Mouse (Mus musculus) CH12.LX (cell line): Measurements from ENCODE around the gene Fkbp9. TPM values are rescaled to one million over a fixed set of nuclear protein-coding genes. Genes with fewer than 3 reads are reported as not detected.

Experiments used
- DNase-seq: peaks from one replicate; pipeline ENCODE4 v3.0.0-alpha.2; 2013; ENCODE audit errors: extremely low read depth
- H3K27ac ChIP-seq: 2 replicates; pipeline ENCODE4 v1.5.1; 2012; ENCODE audit warnings: low read depth, mild to moderate bottlenecking, control low read depth, moderate library complexity; ENCODE audit not compliant: insufficient read depth
- H3K27me3 ChIP-seq: replicated peaks from 2 replicates; pipeline ENCODE3; 2012; ENCODE audit warnings: inconsistent platforms
- H3K36me3 ChIP-seq, 2 experiments: replicated peaks in 1 of 2; 2 replicates each; pipeline versions ENCODE3 to v1.6.1; 2012; ENCODE audit warnings: inconsistent platforms in 1 of 2, low read length in 1 of 2, mild to moderate bottlenecking in 1 of 2, mixed read lengths in 1 of 2, moderate library complexity in 1 of 2; ENCODE audit not compliant: control insufficient read depth in 1 of 2, insufficient read depth in 1 of 2
- H3K4me1 ChIP-seq, 2 experiments: 2 replicates each; pipeline ENCODE4 v1.6.1; 2012; ENCODE audit warnings: inconsistent platforms in 1 of 2, moderate library complexity in 1 of 2; ENCODE audit not compliant: insufficient read depth in 2 of 2, control insufficient read depth in 1 of 2
- H3K4me2 ChIP-seq: 2 replicates; pipeline ENCODE4 v1.6.1; 2012; ENCODE audit warnings: low read depth, mild to moderate bottlenecking, control low read depth; ENCODE audit not compliant: poor library complexity, insufficient read depth, severe bottlenecking
- H3K4me3 ChIP-seq, 3 experiments: fragments of 150-350 bp in 1 of 3; sonication (generic) in 1 of 3; replicated peaks in 1 of 3; 2 replicates each; pipeline versions ENCODE3 to v1.5.1; 2011 to 2012; ENCODE audit warnings: low read depth in 2 of 3, low read length in 2 of 3, mild to moderate bottlenecking in 2 of 3, moderate library complexity in 2 of 3, control low read depth in 1 of 3, improper control_type of control experiment in 1 of 3, inconsistent platforms in 1 of 3, mixed read lengths in 1 of 3; ENCODE audit not compliant: poor library complexity in 1 of 3
- H3K79me2 ChIP-seq: replicated peaks from 2 replicates; pipeline ENCODE4 v1.6.1; 2012; ENCODE audit warnings: mild to moderate bottlenecking, moderate library complexity; ENCODE audit not compliant: control insufficient read depth, poor library complexity, insufficient read depth, severe bottlenecking; ENCODE audit errors: extremely low read depth
- H3K9ac ChIP-seq: 2 replicates; pipeline ENCODE4 v1.6.1; 2012; ENCODE audit warnings: low read depth, mild to moderate bottlenecking, control low read depth, moderate library complexity; ENCODE audit not compliant: insufficient read depth
- H3K9me3 ChIP-seq: replicated peaks from 2 replicates; pipeline ENCODE3; 2012; ENCODE audit warnings: low read length, inconsistent platforms, mixed read lengths
- BHLHE40 ChIP-seq: IDR thresholded peaks from 2 replicates; pipeline ENCODE4 v1.6.1; 2011; ENCODE audit warnings: mild to moderate bottlenecking, low read depth, low read length, improper control_type of control experiment
- CHD1 ChIP-seq: IDR thresholded peaks from 2 replicates; pipeline ENCODE4 v1.6.1; 2012; ENCODE audit warnings: low read depth, low read length, improper control_type of control experiment, inconsistent platforms
- CHD2 ChIP-seq: IDR thresholded peaks from 2 replicates; pipeline ENCODE4 v1.6.1; 2011; ENCODE audit warnings: low read length, improper control_type of control experiment
- CTCF ChIP-seq, 2 experiments: IDR thresholded peaks in 1 of 2; conservative IDR thresholded peaks in 1 of 2; 2 replicates each; pipeline ENCODE4 v1.5.1; 2011 to 2012; ENCODE audit warnings: low read depth in 2 of 2, low read length in 2 of 2, improper control_type of control experiment in 1 of 2, inconsistent platforms in 1 of 2, mild to moderate bottlenecking in 1 of 2, moderate library complexity in 1 of 2
- E2F4 ChIP-seq: IDR thresholded peaks from 2 replicates; pipeline ENCODE4 v1.6.1; 2011; ENCODE audit warnings: low read depth, low read length, improper control_type of control experiment; ENCODE audit not compliant: insufficient replicate concordance
- IRF4 ChIP-seq: IDR thresholded peaks from 2 replicates; pipeline ENCODE4 v1.6.1; 2014; ENCODE audit warnings: low read depth, mild to moderate bottlenecking, inconsistent platforms, low read length, improper control_type of control experiment
- KAT2A ChIP-seq: IDR thresholded peaks from 2 replicates; pipeline ENCODE4 v1.6.1; 2012; ENCODE audit warnings: low read length, improper control_type of control experiment, inconsistent platforms; ENCODE audit not compliant: insufficient replicate concordance
- MAX ChIP-seq: IDR thresholded peaks from 2 replicates; pipeline ENCODE4 v1.6.1; 2011; ENCODE audit warnings: low read length, improper control_type of control experiment
- MXI1 ChIP-seq: IDR thresholded peaks from 2 replicates; pipeline ENCODE4 v1.6.1; 2011; ENCODE audit warnings: mild to moderate bottlenecking, low read depth, low read length, improper control_type of control experiment
- MYC ChIP-seq: IDR thresholded peaks from 2 replicates; pipeline ENCODE4 v1.6.1; 2011; ENCODE audit warnings: low read depth, mild to moderate bottlenecking, improper control_type of control experiment, low read length
- PAX5 ChIP-seq: IDR thresholded peaks from 2 replicates; pipeline ENCODE4 v1.6.1; 2012; ENCODE audit warnings: low read length, inconsistent platforms, mixed read lengths
- POLR2A ChIP-seq: IDR thresholded peaks from 2 replicates; pipeline ENCODE4 v1.6.1; 2011; ENCODE audit warnings: low read depth, mild to moderate bottlenecking, improper control_type of control experiment, low read length
- RCOR1 ChIP-seq: conservative IDR thresholded peaks from 2 replicates; pipeline ENCODE4 v1.6.1; 2012; ENCODE audit warnings: low read depth, mild to moderate bottlenecking, inconsistent platforms, low read length, improper control_type of control experiment
- SIN3A ChIP-seq: IDR thresholded peaks from 2 replicates; pipeline ENCODE4 v1.6.1; 2012; ENCODE audit warnings: low read length, improper control_type of control experiment, inconsistent platforms
- TBP ChIP-seq: conservative IDR thresholded peaks from 2 replicates; pipeline ENCODE4 v1.6.1; 2011; ENCODE audit warnings: low read depth, low read length, improper control_type of control experiment
- TCF12 ChIP-seq: IDR thresholded peaks from 2 replicates; pipeline ENCODE4 v1.6.1; 2014; ENCODE audit warnings: low read depth, mild to moderate bottlenecking, inconsistent platforms, low read length, improper control_type of control experiment
- UBTF ChIP-seq: IDR thresholded peaks from 2 replicates; pipeline ENCODE4 v1.6.1; 2012; ENCODE audit warnings: low read depth, mild to moderate bottlenecking, inconsistent platforms, low read length, improper control_type of control experiment, moderate library complexity
- USF1 ChIP-seq: IDR thresholded peaks from 2 replicates; pipeline ENCODE4 v1.6.1; 2014; ENCODE audit warnings: low read depth, mild to moderate bottlenecking, inconsistent platforms, low read length, improper control_type of control experiment
- USF2 ChIP-seq: conservative IDR thresholded peaks from 2 replicates; pipeline ENCODE4 v1.6.1; 2011; ENCODE audit warnings: low read depth, low read length, improper control_type of control experiment
- ZNF384 ChIP-seq: IDR thresholded peaks from 2 replicates; pipeline ENCODE4 v1.6.1; 2012; ENCODE audit warnings: low read depth, low read length, improper control_type of control experiment, inconsistent platforms
- dilution Hi-C: fragments of 300-500 bp; cut with MboI; formaldehyde crosslinking; loops from 2 replicates; pipeline ENCODE4 v1.14.3; 2020; ENCODE audit warnings: low sequenced_read_pairs; ENCODE audit not compliant: extremely low pct_unique_long_range_greater_than_20kb, extremely low pct_ligation_motif_present
- in situ Hi-C: fragments of 300-500 bp; cut with MboI; formaldehyde crosslinking; loops from 3 replicates; pipeline ENCODE4 v1.14.3; 2019; ENCODE audit warnings: low sequenced_read_pairs, low pct_ligation_motif_present, low pct_unique_long_range_greater_than_20kb, mixed read lengths
- polyA plus RNA-seq: library from polyadenylated mRNA; unstranded; fragments of >175 nt; gene quantifications from 2 replicates; pipeline ENCODE4 v1.2.1, GENCODE M21; 2012; ENCODE audit warnings: low read depth; ENCODE audit not compliant: insufficient read length
- total RNA-seq, 2 experiments: library from RNA; depleted of rRNA; stranded (reverse); fragments of 300-350 nt in 1 of 2; fragments of >200 nt in 1 of 2; gene quantifications; 2 replicates each; pipeline ENCODE4 v1.2.3; 2012 to 2014

Gene Fkbp9
- total and polyA plus RNA-seq, 3 experiments = 0.07 to 1.7 TPM; not detected in 1

DNA sequence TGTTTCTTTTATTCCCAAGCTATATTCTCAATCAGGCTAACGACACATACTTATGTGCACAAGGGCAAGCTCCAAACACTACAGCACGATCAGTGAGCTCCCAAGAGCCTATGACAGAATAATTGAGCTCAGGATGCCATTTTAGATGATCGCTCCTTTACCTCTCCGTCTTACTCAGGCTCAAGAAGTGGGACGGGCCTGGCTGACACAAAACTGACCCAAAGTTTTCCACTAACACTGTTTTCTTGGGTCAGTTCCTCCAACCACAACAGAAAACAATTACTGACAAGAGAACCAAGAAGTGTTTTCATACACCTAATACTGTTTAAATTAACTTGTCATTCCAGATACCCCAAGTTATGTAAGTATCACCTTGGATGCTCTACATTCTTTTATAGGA is 37.0 kb upstream of the Fkbp9 start:
- TF ChIP-seq IRF4 (peak; percentile 62; the same call in 1 of the 2 replicates), KAT2A (no peak)
- in situ Hi-C loops = no loop called here
- H3K4me1 ChIP-seq = peaks cover 0 to 44% of the 10 kb centered on the region in 2 experiments; a peak in 2 of 4 replicates
- peak overlapping the region; percentile 33; the same call in 1 of the 2 replicates for H3K9ac ChIP-seq
- H3K9me3 ChIP-seq = no peaks in the 10 kb centered on the region
- dilution Hi-C loops = no loop called here
- peak overlapping the region; percentile 2 to 85 (median 23) for H3K4me3 ChIP-seq
- H3K27ac ChIP-seq = no peak overlapping the region
- no peak for DNase-seq
- H3K4me2 ChIP-seq = peak overlapping the region; percentile 79; the same call in 1 of the 2 replicates
- H3K36me3 ChIP-seq = peaks cover 0 to 17% of the 10 kb centered on the region in 2 experiments
- peaks cover 69% of the 10 kb centered on the region for H3K79me2 ChIP-seq
- H3K27me3 ChIP-seq = no peaks in the 10 kb centered on the region

DNA sequence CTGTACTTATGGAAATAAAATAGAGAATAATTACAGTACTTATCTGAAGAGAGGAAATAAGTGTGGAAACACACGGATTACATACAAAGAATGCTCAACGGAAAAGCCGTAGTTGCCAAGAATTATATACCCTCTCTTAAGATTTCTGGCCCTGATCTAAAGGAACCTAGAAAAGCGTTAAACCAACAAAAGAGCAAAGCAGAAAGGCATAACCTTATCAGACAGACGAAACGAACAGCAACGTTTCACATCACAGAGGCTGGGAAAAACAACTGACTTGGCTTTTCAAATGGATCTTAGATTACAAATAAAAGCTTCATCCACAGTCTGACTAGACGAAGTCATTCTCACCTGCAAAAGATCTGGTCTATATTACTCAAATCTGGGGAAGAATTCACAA is 35.6 kb upstream of the Fkbp9 start:
- dilution Hi-C loops = no loop called here

DNA sequence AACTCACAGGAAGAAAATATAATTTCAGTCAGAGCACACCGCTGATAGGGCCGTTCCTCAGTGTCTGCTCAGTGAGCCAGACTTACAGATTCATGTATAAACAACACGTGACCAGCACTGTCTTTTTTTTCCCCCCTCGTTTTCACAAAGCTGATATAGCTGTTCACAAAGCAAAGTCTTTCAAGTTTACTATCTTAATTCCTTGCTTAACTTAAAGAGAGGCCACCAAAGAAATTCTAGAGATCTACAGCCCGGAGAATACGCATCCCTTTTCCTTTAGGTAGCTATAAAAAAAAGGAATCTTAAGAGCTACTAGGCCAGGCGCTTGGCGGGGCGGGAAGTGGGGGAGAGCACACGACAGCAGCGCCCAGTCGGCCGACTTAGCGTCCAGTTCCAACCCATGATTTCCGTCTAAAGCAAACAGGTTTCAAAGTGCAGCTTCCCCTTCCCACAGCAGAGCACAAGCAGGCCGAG is 35.2 kb upstream of the Fkbp9 start:
- peak overlapping the region; percentile 66 to 85 (median 77) for H3K4me3 ChIP-seq
- H3K79me2 ChIP-seq = peaks cover 53% of the 10 kb centered on the region
- H3K27ac ChIP-seq = peak overlapping the region; percentile 86
- peak overlapping the region; percentile 82 for H3K4me2 ChIP-seq
- peaks cover 0 to 14% of the 10 kb centered on the region in 2 experiments for H3K36me3 ChIP-seq
- in situ Hi-C loops (no loop called here), dilution Hi-C loops (no loop called here)
- peaks cover 0 to 50% of the 10 kb centered on the region in 2 experiments; a peak in 2 of 4 replicates for H3K4me1 ChIP-seq
- H3K9me3 ChIP-seq = no peaks in the 10 kb centered on the region
- DNase-seq = peak; percentile 52
- no peaks in the 10 kb centered on the region for H3K27me3 ChIP-seq
- H3K9ac ChIP-seq = peak overlapping the region; percentile 95
- peak; percentile 85 for TF ChIP-seq MXI1
- TF ChIP-seq TBP = 0 out of 2 replicates have a peak, but pooled peaks have one; percentile 22
- peak; percentile 87 for TF ChIP-seq MAX
- no peak for TF ChIP-seq RCOR1
- TF ChIP-seq POLR2A = no peak
- TF ChIP-seq SIN3A = peak; percentile 79
- peak; percentile 87; the same call in 1 of the 2 replicates for TF ChIP-seq CHD1
- 0 out of 2 replicates have a peak, but pooled peaks have one; percentile 38 for TF ChIP-seq MYC
- TF ChIP-seq USF1 = peak; percentile 78
- TF ChIP-seq ZNF384 = peak; percentile 58
- peak; percentile 87 for TF ChIP-seq BHLHE40
- TF ChIP-seq CHD2 = no peak
- peak; percentile 80 for TF ChIP-seq USF2

More for the DNA sequence above, 35.6 kb upstream of the Fkbp9 start:
- no peak for DNase-seq
- Histone ChIP-seq H3K9me3 (no peaks in the 10 kb centered on the region), H3K4me1 (peaks cover 0 to 50% of the 10 kb centered on the region in 2 experiments; a peak in 2 of 4 replicates), H3K36me3 (peaks cover 0 to 14% of the 10 kb centered on the region in 2 experiments), H3K27ac (no peak overlapping the region), H3K4me3 (peak overlapping the region; percentile 66 to 85 (median 77)), H3K9ac (peak overlapping the region; percentile 95), H3K79me2 (peaks cover 57% of the 10 kb centered on the region), H3K27me3 (no peaks in the 10 kb centered on the region), H3K4me2 (peak overlapping the region; percentile 82; the same call in 1 of the 2 replicates)
- in situ Hi-C loops = no loop called here
- TF ChIP-seq E2F4 = no peak
- TF ChIP-seq USF1 = no peak
- no peak for TF ChIP-seq TCF12
- no peak for TF ChIP-seq TBP
- TF ChIP-seq BHLHE40 = no peak
- TF ChIP-seq POLR2A = no peak
- no peak for TF ChIP-seq CTCF (conservative IDR thresholded peaks at IDR 0.05 in 1 of 2, IDR thresholded peaks at IDR 0.05 in 1 of 2; ENCODE audit: low read depth in 2 of 2, low read length in 2 of 2)
- no peak for TF ChIP-seq ZNF384
- no peak for TF ChIP-seq PAX5
- TF ChIP-seq UBTF = no peak
- no peak for TF ChIP-seq IRF4
- no peak for TF ChIP-seq MAX
